In genomic region chr9:31310662-31311061, GRCm38 (mm10) we compare ENCODE assay signal across 17 mouse cellular contexts.
"Had no signal": no experiment of that assay in that cellular context is flagged by ENCODE, and none has a peak within 500 bp of the region (broad histone marks: within the 10 kb centered on the region; RNA-seq: fewer than 3 reads in every experiment).

No protein-coding gene starts in this region.

- H3K36me3 ChIP-seq: midbrain, embryonic 13.5 days had no signal

- H3K4me3 ChIP-seq: layer of hippocampus, adult 2 months; liver, embryonic 13.5 days; megakaryocyte, embryonic 14.5 days; midbrain, embryonic 10.5 days; midbrain, embryonic 13.5 days had no signal

- H3K9ac ChIP-seq: liver, embryonic 13.5 days; lung, embryonic 14.5 days; midbrain, embryonic 13.5 days had no signal

- H3K9me3 ChIP-seq: midbrain, embryonic 10.5 days; midbrain, embryonic 13.5 days had no signal

- ATAC-seq: intestine, postnatal 0 days; lung, postnatal 0 days; midbrain, embryonic 13.5 days; midbrain, embryonic 16.5 days had no signal

- H3K27me3 ChIP-seq: liver, embryonic 13.5 days; midbrain, embryonic 13.5 days had no signal

- H3K4me1 ChIP-seq: midbrain, embryonic 10.5 days; midbrain, embryonic 13.5 days had no signal

- H3K27ac ChIP-seq: kidney, postnatal 0 days; layer of hippocampus, adult 2 months; liver, embryonic 13.5 days; macrophage; midbrain, embryonic 10.5 days; midbrain, embryonic 13.5 days had no signal

- H3K4me2 ChIP-seq: liver, embryonic 13.5 days; lung, embryonic 14.5 days; midbrain, embryonic 13.5 days had no signal

- DNase-seq: kidney, adult 2 months; kidney, postnatal 25 days; layer of hippocampus, adult 9-11 months; liver, embryonic 13.5 days; lung, embryonic 14.5 days; right cerebral cortex, postnatal 25 days; thymus, adult 18-20 months; thymus, postnatal 36 days had no signal
